Mouse (Mus musculus) hindbrain, embryonic 10.5 days (tissue): ENCODE measurements around the gene Mrpl33. TPM values are rescaled to one million over a fixed set of nuclear protein-coding genes. Genes with fewer than 3 reads are reported as not detected.

ENCODE experiments used
- polyA plus RNA-seq: library from polyadenylated mRNA; unstranded; fragments of >200 nt; fragmentation: Nextera tagmentation; extraction: Ambion mirVana; gene quantifications from 2 replicates; pipeline ENCODE4 v1.2.1, GENCODE M21; 2016

The Mrpl33 gene
- polyA plus RNA-seq, 1 experiment from 2014 or later: 240 TPM

Other genes starting within 250 kb of the Mrpl33 start
- gene Zfp512, start 144.5 kb upstream of the Mrpl33 start, polyA plus RNA-seq: 74.9 and 81.3 TPM in 2 replicates
- not detected in 2 replicates for gene 4930548H24Rik, start 111.2 kb upstream of the Mrpl33 start, polyA plus RNA-seq
- gene Gpn1, start 102.2 kb upstream of the Mrpl33 start, polyA plus RNA-seq: 90.8 and 98.5 TPM in 2 replicates
- 24.0 and 29.5 TPM in 2 replicates for gene Slc4a1ap, start 69.9 kb upstream of the Mrpl33 start, polyA plus RNA-seq
- gene Supt7l, start 69.1 kb upstream of the Mrpl33 start, polyA plus RNA-seq: 26.2 and 26.9 TPM in 2 replicates
- 4.3 and 4.5 TPM in 2 replicates for gene Rbks, start 100.7 kb downstream of the Mrpl33 start, polyA plus RNA-seq
- 36.8 and 48.5 TPM in 2 replicates for gene Babam2, start 100.7 kb downstream of the Mrpl33 start, polyA plus RNA-seq